10 mouse cellular contexts compared by ENCODE assay signal in the genomic region with DNA sequence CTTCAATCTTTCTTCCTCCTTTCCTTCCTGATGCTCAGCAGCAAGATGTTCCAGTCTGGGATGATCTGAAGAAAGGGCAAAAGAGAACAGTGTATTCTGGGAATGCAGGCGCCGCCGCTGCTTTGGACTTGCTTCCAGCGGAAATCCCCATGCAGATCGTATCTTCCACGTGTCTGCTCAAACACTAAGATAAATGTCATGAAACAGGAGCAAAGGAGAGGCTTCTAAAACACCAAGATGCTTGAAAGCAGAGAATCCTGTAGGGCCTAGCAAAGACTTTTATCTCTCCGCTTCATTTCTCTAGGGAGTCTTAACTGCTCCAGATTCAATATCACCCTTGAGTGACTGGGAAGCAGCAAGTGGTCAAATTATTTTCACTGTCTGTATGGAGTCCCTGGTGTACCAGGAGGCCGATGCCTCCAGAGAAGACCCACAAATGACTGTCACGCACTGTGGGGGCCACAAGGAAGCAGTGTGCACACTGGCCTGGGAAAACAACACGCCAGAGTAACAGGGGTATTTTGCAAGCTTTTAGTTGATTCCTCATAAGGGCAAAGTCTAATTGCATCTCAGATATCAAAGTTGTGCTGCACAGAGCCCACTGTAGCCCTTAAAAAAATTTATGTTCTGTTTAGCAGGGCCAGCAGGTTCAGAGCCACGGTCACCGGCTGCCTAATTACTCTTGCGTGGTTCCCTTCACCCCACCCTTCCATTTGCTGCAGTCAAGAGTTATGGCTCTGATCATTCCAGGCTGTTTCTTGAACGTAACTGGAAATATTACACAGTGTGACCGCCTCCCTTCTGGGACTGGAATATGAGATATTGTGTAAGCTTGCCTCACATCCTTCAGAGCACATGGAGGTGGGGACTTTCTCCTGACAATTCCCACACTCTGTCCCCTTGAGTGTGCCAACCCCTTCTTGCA.
DNase-seq lines count a peak whose midpoint lies in the region; ATAC-seq lines count a peak whose summit lies in the region.
"Had no signal": no experiment of that assay in that cellular context is flagged by ENCODE, and none has a peak within 500 bp of the region (broad histone marks: within the 10 kb centered on the region; RNA-seq: fewer than 3 reads in every experiment).

No protein-coding gene starts in this region.

- no peaks in the 10 kb centered on the region for H3K9me3 ChIP-seq in midbrain, embryonic 15.5 days
- H3K9me3 ChIP-seq in midbrain, embryonic 10.5 days (replicated peaks): 0 out of 2 replicates have a peak, but pooled peaks cover 4% of the 10 kb centered on the region
- H3K9me3 ChIP-seq in forebrain, embryonic 13.5 days (replicated peaks): peaks cover 4% of the 10 kb centered on the region

- H3K36me3 ChIP-seq in midbrain, embryonic 15.5 days (replicated peaks): no peaks in the 10 kb centered on the region
- H3K36me3 ChIP-seq in midbrain, embryonic 10.5 days: no peaks in the 10 kb centered on the region
- no peaks in the 10 kb centered on the region for H3K36me3 ChIP-seq in forebrain, embryonic 13.5 days (ENCODE audit: poor library complexity, severe bottlenecking)

- no peak overlapping the region for H3K4me3 ChIP-seq in midbrain, embryonic 15.5 days
- no peak overlapping the region for H3K4me3 ChIP-seq in midbrain, embryonic 10.5 days
- no peak overlapping the region for H3K4me3 ChIP-seq in forebrain, embryonic 13.5 days
- H3K4me3 ChIP-seq: megakaryocyte, embryonic 14.5 days had no signal

- 79% methylated on average over 15 of the region's 15 CpGs for WGBS in midbrain, embryonic 15.5 days
- WGBS in midbrain, embryonic 10.5 days: 91% methylated on average over 15 of the region's 15 CpGs
- WGBS in forebrain, embryonic 13.5 days: 89% methylated on average over 15 of the region's 15 CpGs

- H3K9ac ChIP-seq in midbrain, embryonic 15.5 days: no peak overlapping the region
- H3K9ac ChIP-seq in forebrain, embryonic 13.5 days: no peak overlapping the region

- H3K27ac ChIP-seq in midbrain, embryonic 15.5 days: 0 out of 2 replicates have a peak overlapping the region, but pooled peaks have one; percentile 14
- H3K27ac ChIP-seq in midbrain, embryonic 10.5 days (replicated peaks): no peak overlapping the region
- H3K27ac ChIP-seq in forebrain, embryonic 13.5 days: no peak overlapping the region
- H3K27ac ChIP-seq: hindbrain, postnatal 0 days had no signal

- no peak for DNase-seq in midbrain, embryonic 10.5 days (ENCODE audit: low spot score)
- DNase-seq in heart, adult 9 months (ENCODE audit: low spot score in 2 of 2): peak; percentile 78
- peak; percentile 63 for DNase-seq in kidney, postnatal 10 days
- DNase-seq in skeletal muscle tissue, adult 2 months (ENCODE audit: low read depth, low spot score): peak; percentile 84
- no peak for DNase-seq in thymus, postnatal 4 days
- DNase-seq: thymus, adult 2 months had no signal

- no peaks in the 10 kb centered on the region for H3K27me3 ChIP-seq in midbrain, embryonic 15.5 days (replicated peaks)
- H3K27me3 ChIP-seq in midbrain, embryonic 10.5 days (ENCODE audit: low read depth, poor library complexity, severe bottlenecking): no peaks in the 10 kb centered on the region; the same call in 1 of the 2 replicates
- no peaks in the 10 kb centered on the region for H3K27me3 ChIP-seq in forebrain, embryonic 13.5 days

- H3K4me1 ChIP-seq in midbrain, embryonic 15.5 days: peaks cover 7% of the 10 kb centered on the region; the same call in 1 of the 2 replicates
- peaks cover 32% of the 10 kb centered on the region for H3K4me1 ChIP-seq in midbrain, embryonic 10.5 days
- H3K4me1 ChIP-seq in forebrain, embryonic 13.5 days: 0 out of 2 replicates have a peak, but pooled peaks cover 6% of the 10 kb centered on the region
- H3K4me1 ChIP-seq: megakaryocyte, embryonic 14.5 days had no signal

- H3K4me2 ChIP-seq in midbrain, embryonic 15.5 days: no peak overlapping the region
- H3K4me2 ChIP-seq in forebrain, embryonic 13.5 days: no peak overlapping the region

- ATAC-seq in midbrain, embryonic 15.5 days (replicated peaks): no peak
- ATAC-seq in forebrain, embryonic 13.5 days: no peak
- ATAC-seq: hindbrain, postnatal 0 days had no signal

Comparison
In these comparisons a context has a peak if more than half of its experiments do, and no peak if none do; other contexts are left out.
1. DNase-seq: peak in heart, adult 9 months (2 of 2), kidney, postnatal 10 days (single experiment) and skeletal muscle tissue, adult 2 months (single experiment); none in midbrain, embryonic 10.5 days (single experiment) and thymus, postnatal 4 days (single experiment).